Mouse (Mus musculus) embryonic facial prominence, embryonic 12.5 days (tissue): Measurements from ENCODE around the gene Ndufa11. TPM values are rescaled to one million over a fixed set of nuclear protein-coding genes. Genes with fewer than 3 reads are reported as not detected.
A peak's percentile ranks its signal among the peaks of the same experiment; 100 is the strongest.

Source experiments
- ATAC-seq: fragments of 200-750 bp; cut with Nextera tagmentation; 2 replicates; pipeline ENCODE4 v1.8.0; 2017; ENCODE audit not compliant: insufficient number of reproducible peaks, insufficient read depth, low FRiP score, low TSS enrichment
- H3K27ac ChIP-seq: fragments of 300-500 bp; sonication (generic); 2 replicates; pipeline ENCODE4 v1.5.1; 2016; ENCODE audit warnings: mild to moderate bottlenecking
- H3K27me3 ChIP-seq: fragments of 300-500 bp; sonication (generic); 2 replicates; pipeline ENCODE4 v1.6.1; 2016; ENCODE audit warnings: mild to moderate bottlenecking, moderate library complexity
- H3K36me3 ChIP-seq: fragments of 300-500 bp; sonication (generic); 2 replicates; pipeline ENCODE4 v1.6.1; 2016; ENCODE audit warnings: mild to moderate bottlenecking
- H3K4me1 ChIP-seq: fragments of 300-500 bp; sonication (generic); 2 replicates; pipeline ENCODE4 v1.6.1; 2016
- H3K4me2 ChIP-seq: fragments of 300-500 bp; sonication (generic); replicated peaks from 2 replicates; pipeline ENCODE4 v1.6.1; 2016; ENCODE audit warnings: mild to moderate bottlenecking, moderate library complexity
- H3K4me3 ChIP-seq: fragments of 300-500 bp; sonication (generic); 2 replicates; pipeline ENCODE4 v1.5.1; 2016; ENCODE audit warnings: mild to moderate bottlenecking
- H3K9ac ChIP-seq: fragments of 300-500 bp; sonication (generic); 2 replicates; pipeline ENCODE4 v1.6.1; 2016; ENCODE audit warnings: mild to moderate bottlenecking, moderate library complexity
- H3K9me3 ChIP-seq: fragments of 300-500 bp; sonication (generic); 2 replicates; pipeline ENCODE4 v1.6.1; 2016; ENCODE audit warnings: mild to moderate bottlenecking, moderate library complexity
- WGBS: fragments of 180-500 bp; shearing (Covaris S2); methylation state at CpG from one replicate; pipeline ENCODE4 v1.1.7; 2016; 5-methylcytosine and 5-hydroxymethylcytosine counted together
- polyA plus RNA-seq: library from polyadenylated mRNA; unstranded; fragments of >200 nt; fragmentation: Nextera tagmentation; extraction: Ambion mirVana; gene quantifications from 2 replicates; pipeline ENCODE4 v1.2.1, GENCODE M21; 2016

Gene Ndufa11
- polyA plus RNA-seq, 1 experiment from 2014 or later: 371 TPM

DNA sequence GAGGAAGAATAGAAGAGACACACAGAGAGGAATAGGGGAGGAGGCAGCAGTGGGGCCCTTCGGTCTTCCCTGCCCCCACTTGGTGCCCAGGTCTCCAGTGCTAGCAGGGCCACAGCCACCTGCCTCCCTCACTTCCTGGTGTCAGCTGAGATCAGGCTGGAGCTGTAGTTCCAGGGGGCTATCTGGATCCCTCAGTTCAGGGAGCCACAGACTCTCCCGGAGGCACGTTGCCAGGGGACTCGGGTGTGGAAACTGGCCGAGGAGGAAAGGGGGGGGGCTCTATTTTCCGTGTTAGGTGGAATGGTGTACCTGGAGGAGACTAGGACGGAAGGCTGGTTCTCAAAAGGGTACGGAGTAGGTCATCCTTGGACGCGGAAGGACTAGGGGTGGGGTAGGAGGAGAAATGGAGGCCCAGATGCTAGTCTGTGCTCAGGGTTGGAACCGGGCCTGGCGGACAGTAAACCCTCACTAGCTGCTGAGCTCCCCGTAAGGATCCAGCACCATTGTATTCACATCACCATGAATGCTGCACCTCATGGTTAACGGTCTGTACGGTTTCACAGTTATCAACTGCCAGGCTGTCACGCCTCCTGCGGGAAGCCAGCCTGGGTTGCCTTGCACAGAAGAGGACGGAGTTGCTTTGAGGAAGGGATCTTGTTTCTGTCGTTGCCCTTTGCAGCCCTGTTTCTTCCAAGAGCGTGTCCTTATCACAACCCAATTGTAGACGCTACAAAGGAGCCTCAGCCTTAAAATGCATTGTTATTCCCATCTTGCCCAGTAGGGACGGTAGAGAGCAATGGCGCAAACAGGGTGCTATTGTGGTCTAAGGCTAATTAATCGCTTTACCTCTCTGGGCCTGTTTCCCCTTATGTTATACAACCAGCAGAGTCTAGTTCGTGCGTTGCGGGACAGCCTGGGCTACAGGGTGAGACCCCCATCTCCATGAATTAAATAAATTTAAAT lies 45.5 kb downstream of the Ndufa11 start:
- Histone ChIP-seq H3K27ac (peak overlapping the region; percentile 41), H3K9me3 (no peaks in the 10 kb centered on the region), H3K9ac (no peak overlapping the region), H3K27me3 (peaks cover 13% of the 10 kb centered on the region; the same call in 1 of the 2 replicates), H3K36me3 (peaks cover 16% of the 10 kb centered on the region), H3K4me1 (peaks cover 20% of the 10 kb centered on the region), H3K4me2 (no peak overlapping the region), H3K4me3 (no peak overlapping the region)
- ATAC-seq: no peak
- 49% methylated on average over 27 of the region's 27 CpGs for WGBS

DNA sequence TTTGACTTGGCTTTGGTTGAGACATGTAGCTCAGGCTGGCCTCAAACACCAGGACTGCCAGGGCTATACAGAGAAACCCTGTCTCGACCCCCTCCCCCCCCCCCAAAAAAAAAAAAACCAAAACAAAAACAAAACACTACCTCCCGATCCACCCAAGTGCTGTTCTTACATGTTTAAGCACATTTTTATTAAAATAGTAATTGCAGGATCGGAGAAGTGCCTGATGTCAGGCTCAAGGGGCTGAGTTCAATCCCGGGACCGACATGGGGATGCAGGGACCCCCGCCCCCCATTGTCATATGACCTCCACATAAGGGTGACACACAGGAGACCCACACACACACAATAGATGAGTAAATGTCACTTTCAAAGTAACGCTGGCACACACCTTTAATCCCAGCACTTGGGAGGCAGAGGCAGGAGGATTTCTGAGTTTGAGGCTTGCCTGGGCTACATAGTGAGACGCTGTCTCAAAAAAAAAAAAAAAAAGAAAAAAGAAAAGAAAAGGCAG lies 46.2 kb downstream of the Ndufa11 start:
- Histone ChIP-seq H3K27ac (no peak overlapping the region), H3K4me3 (peak overlapping the region; percentile 76; the same call in 1 of the 2 replicates), H3K36me3 (peaks cover 24% of the 10 kb centered on the region), H3K27me3 (peaks cover 10% of the 10 kb centered on the region; the same call in 1 of the 2 replicates), H3K9ac (no peak overlapping the region), H3K4me2 (peak overlapping the region; percentile 78; the same call in 1 of the 2 replicates), H3K4me1 (peaks cover 20% of the 10 kb centered on the region), H3K9me3 (no peaks in the 10 kb centered on the region)
- 75% methylated on average over 8 of the region's 8 CpGs for WGBS
- no peak for ATAC-seq

DNA sequence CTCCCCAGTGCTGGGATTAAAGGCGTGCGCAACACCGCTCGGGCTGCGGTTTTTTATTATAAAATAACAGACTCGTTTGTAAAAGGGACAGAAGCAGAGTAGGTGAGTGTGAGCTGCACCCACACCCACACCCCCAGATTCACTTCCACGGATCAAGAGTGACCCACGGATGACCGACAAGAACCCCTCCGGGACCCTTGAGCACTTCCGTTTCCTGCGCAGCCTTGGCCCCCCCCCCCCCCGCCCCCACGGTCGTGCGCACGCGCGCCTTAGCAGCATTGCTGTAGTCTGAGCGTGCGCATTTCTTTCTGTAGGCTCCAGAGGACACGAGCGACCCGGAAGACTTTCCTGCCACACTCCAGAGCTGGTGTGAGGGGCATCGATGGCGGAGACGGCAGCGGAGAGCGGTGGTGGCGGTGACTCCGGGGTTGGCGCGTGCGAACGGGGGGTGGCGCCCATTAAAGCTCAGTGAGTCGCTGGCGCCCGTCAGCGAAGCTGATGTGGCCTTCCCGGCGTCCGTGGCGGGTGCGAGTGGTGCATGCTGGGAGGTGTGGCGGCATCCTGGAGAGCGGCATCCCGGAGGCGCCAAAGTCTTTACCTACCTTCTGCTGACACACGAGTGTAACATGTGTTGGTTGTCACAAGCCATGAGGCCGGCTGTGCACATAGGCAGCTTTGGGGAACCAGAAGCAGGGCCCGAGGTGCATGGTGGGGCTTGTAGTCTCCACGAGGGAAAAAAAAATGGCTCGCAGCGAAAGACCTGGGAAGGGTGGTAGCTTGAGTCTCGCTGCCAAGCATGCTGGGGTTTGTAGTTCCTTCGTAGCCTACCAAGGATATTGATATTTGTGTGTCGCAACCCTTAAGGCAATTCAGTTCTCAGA lies 47.1 kb downstream of the Ndufa11 start, which contains the start of gene Dus3l:
TSS of gene Dus3l (plus strand) at position 284 of the 881 bp plus-strand sequence.
- Histone ChIP-seq H3K9me3 (no peaks in the 10 kb centered on the region), H3K9ac (peak within 1 kb of the TSS; percentile 74), H3K36me3 (peaks cover 32% of the 10 kb centered on the region), H3K4me3 (peak within 1 kb of the TSS; percentile 76), H3K27ac (peak within 1 kb of the TSS; percentile 93), H3K27me3 (peaks cover 9% of the 10 kb centered on the region; the same call in 1 of the 2 replicates), H3K4me2 (peak within 1 kb of the TSS; percentile 78), H3K4me1 (peaks cover 20% of the 10 kb centered on the region)
- WGBS: 2% methylated on average over 56 of the region's 58 CpGs
- peak; percentile 70 for ATAC-seq

DNA sequence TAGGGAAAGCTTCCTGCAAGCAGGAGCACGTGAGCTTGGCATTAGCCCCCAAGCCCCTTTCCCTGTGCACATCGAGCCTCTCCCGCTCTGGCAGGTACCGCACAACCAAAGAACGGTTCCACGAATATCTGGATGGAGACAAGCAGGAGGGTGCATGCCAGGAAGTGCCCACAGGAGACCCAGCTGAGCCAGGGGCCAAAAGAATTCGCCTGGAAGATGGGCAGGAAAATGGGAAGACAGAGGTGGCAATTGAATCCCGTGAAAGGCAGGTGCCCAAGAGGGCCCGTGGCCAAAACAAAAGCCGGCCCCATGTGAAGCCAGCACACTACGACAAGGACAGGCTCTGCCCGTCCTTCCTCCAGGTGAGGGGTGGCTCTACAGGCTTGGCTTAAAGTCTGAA lies 47.9 kb downstream of the Ndufa11 start:
- ATAC-seq: no peak
- peaks cover 4% of the 10 kb centered on the region; the same call in 1 of the 2 replicates for H3K27me3 ChIP-seq
- 59% methylated on average over 12 of the region's 12 CpGs for WGBS
- peak overlapping the region; percentile 74 for H3K9ac ChIP-seq
- peak overlapping the region; percentile 78 for H3K4me2 ChIP-seq
- H3K36me3 ChIP-seq: peaks cover 39% of the 10 kb centered on the region
- peaks cover 20% of the 10 kb centered on the region for H3K4me1 ChIP-seq
- peak overlapping the region; percentile 76 for H3K4me3 ChIP-seq
- H3K9me3 ChIP-seq: no peaks in the 10 kb centered on the region
- no peak overlapping the region for H3K27ac ChIP-seq

DNA sequence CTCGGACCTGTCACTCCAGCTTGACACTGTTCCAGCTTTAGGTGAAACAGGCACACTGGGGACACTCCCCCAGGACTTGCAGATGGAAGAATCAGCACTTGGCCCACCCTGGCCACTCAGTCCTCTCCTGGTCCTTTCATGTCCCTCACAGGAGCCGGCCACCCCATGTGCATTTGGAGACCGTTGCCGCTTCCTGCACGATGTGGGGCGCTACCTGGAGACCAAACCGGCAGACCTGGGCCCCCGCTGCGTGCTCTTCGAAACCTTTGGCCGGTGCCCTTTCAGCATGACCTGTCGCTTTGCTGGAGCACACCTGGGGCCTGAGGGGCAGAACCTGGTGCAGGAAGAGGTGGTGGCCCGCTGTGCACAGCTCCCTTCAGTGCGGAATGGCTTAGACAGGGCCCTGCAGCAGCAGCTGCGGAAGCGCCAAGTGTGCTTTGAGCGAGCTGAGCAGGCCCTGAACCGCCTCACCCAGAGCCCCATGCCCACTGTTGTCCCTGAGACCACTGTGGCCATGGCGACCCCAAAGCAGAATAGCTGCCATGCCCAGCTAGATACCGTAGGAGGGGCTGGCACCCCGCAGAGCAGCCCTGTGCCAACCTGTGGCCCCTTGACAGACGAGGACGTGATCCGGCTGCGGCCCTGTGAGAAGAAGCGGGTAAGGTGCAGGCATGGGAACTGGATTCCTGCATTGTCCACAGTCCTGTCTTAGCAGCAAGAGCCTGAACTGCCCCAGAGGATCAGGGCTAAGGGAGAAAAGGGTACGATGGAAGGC lies 49.3 kb downstream of the Ndufa11 start:
- no peak for ATAC-seq
- H3K36me3 ChIP-seq: peaks cover 48% of the 10 kb centered on the region
- H3K4me1 ChIP-seq: peaks cover 15% of the 10 kb centered on the region
- H3K27ac ChIP-seq: no peak overlapping the region
- H3K4me3 ChIP-seq: no peak overlapping the region
- H3K27me3 ChIP-seq: no peaks in the 10 kb centered on the region
- 92% methylated on average over 27 of the region's 27 CpGs for WGBS
- H3K9ac ChIP-seq: no peak overlapping the region
- H3K4me2 ChIP-seq: no peak overlapping the region
- no peaks in the 10 kb centered on the region for H3K9me3 ChIP-seq

DNA sequence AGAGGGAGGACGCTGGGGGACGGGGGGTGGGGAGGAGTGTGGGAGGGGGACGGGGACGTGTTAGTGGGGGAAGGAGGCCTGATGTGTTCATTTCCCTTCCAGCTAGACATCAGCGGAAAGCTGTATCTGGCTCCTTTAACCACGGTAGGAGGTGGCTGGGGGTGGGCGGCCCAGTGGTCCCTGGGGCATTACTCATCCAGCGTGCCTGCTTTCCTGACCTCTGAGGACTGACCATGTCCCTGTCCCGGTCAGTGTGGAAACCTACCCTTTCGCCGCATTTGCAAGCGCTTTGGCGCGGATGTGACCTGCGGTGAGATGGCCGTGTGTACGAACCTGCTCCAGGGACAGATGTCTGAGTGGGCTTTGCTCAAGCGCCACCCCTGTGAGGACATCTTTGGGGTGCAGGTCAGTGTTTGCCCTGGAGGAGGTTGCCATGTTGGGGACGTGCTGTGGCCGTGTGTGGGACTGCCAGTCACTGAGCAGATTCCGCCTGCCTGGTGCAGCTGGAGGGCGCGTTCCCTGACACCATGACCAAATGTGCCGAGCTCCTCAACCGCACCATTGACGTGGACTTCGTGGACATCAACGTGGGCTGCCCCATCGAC lies 50.1 kb downstream of the Ndufa11 start:
- H3K27me3 ChIP-seq: no peaks in the 10 kb centered on the region
- ATAC-seq: no peak
- no peak overlapping the region for H3K4me2 ChIP-seq
- H3K9me3 ChIP-seq: no peaks in the 10 kb centered on the region
- H3K9ac ChIP-seq: no peak overlapping the region
- peaks cover 7% of the 10 kb centered on the region; the same call in 1 of the 2 replicates for H3K4me1 ChIP-seq
- peaks cover 48% of the 10 kb centered on the region for H3K36me3 ChIP-seq
- no peak overlapping the region for H3K27ac ChIP-seq
- 94% methylated on average over 29 of the region's 29 CpGs for WGBS
- no peak overlapping the region for H3K4me3 ChIP-seq

DNA sequence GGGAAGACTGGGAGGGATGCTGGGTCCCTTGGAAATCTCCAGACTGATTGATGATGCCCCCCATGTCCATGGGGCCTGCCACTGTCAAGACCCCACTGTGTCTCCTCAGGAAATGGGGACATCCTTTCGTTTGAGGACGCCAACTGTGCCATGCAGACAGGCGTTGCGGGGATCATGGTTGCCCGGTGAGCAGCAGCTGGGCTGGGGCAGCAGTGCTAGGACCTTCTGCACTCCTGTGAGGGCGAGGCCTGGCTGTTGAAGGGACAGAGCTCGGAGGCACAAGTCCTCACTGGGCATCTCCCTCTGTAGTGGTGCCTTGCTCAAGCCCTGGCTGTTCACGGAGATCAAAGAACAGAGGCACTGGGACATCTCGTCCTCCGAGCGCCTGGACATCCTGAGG lies 51.4 kb downstream of the Ndufa11 start:
- Histone ChIP-seq H3K9ac (no peak overlapping the region), H3K27ac (no peak overlapping the region), H3K4me2 (no peak overlapping the region), H3K9me3 (no peaks in the 10 kb centered on the region), H3K4me1 (peaks cover 4% of the 10 kb centered on the region; the same call in 1 of the 2 replicates), H3K27me3 (no peaks in the 10 kb centered on the region), H3K36me3 (peaks cover 48% of the 10 kb centered on the region), H3K4me3 (no peak overlapping the region)
- no peak for ATAC-seq
- 94% methylated on average over 11 of the region's 11 CpGs for WGBS

DNA sequence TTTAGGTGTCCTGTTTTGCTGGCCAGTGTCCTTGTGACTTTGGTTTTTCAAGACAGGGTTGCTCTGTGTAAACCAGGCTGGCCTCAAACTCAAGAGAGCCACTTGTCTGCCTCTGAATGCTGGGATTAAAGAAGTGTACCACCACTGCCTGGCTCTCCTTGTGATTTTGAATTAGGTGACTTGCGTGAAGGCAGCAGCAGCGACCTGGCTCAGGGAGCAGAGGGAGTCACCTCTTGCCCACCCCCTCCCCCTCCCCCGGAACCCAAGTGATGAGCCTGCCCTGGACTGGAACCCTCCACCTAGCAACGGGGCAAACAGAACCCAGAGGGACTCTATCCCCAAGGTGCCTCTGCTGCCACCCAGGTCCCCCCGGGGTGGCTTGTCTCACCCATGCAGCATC lies 52.4 kb downstream of the Ndufa11 start, which contains the start of gene Prr22:
TSS of gene Prr22 (plus strand) at position 301 of the 400 bp plus-strand sequence.
- 89% methylated on average over 5 of the region's 5 CpGs for WGBS

More for the DNA sequence above, 52.4 kb downstream of the Ndufa11 start, which contains the start of gene Prr22:
- Histone ChIP-seq H3K4me2 (no peak within 1 kb of the TSS), H3K4me3 (no peak within 1 kb of the TSS), H3K9me3 (no peaks in the 10 kb centered on the region), H3K4me1 (peaks cover 4% of the 10 kb centered on the region; the same call in 1 of the 2 replicates), H3K36me3 (peaks cover 48% of the 10 kb centered on the region), H3K27me3 (no peaks in the 10 kb centered on the region), H3K9ac (no peak within 1 kb of the TSS), H3K27ac (no peak within 1 kb of the TSS)
- ATAC-seq: no peak
